Mouse (Mus musculus): ENCODE results near the gene Pced1a. TPM values are rescaled to one million over a fixed set of nuclear protein-coding genes. Genes with fewer than 3 reads are reported as not detected.

Pced1a gene
- polyA plus RNA-seq, 1 experiment from 2014 or later, result 14.4 TPM

- no peak for ATAC-seq (ENCODE audit: low read depth)
- no peak overlapping the region for H3K4me3 ChIP-seq (ENCODE audit: low read length)
Observed at GRCm38 (mm10) chr2:130448449-130448848, 23.9 kb upstream of the Pced1a start.

GRCm38 (mm10) chr2:130442162-130442561 is 17.7 kb upstream of the Pced1a start:
- H3K4me2 ChIP-seq (ENCODE audit: low read depth, low read length), result no peak overlapping the region
- no peaks in the 10 kb centered on the region for H3K27me3 ChIP-seq (ENCODE audit: control insufficient read depth, insufficient read depth, low read depth, low read length)
- no peak for ATAC-seq (ENCODE audit: low read depth)
- H3K4me1 ChIP-seq (replicated peaks; ENCODE audit: control insufficient read depth, insufficient read depth, low read length), result no peaks in the 10 kb centered on the region
- peaks cover 42% of the 10 kb centered on the region for H3K36me3 ChIP-seq (ENCODE audit: control insufficient read depth, insufficient read depth, low read length)
- 85% methylated on average over 10 of the region's 10 CpGs for whole genome bisulfite sequencing
- H3K9me3 ChIP-seq (ENCODE audit: control insufficient read depth, low read length), result no peaks in the 10 kb centered on the region
- H3K27ac ChIP-seq (ENCODE audit: low read length), result no peak overlapping the region
- H3K4me3 ChIP-seq (ENCODE audit: low read length), result no peak overlapping the region
- no peak overlapping the region for H3K9ac ChIP-seq (ENCODE audit: low read length)

More at GRCm38 (mm10) chr2:130448449-130448848, 23.9 kb upstream of the Pced1a start:
- H3K4me1 ChIP-seq (replicated peaks; ENCODE audit: control insufficient read depth, insufficient read depth, low read length), result peaks cover 11% of the 10 kb centered on the region; the same call in 1 of the 2 replicates
- H3K4me2 ChIP-seq (ENCODE audit: low read depth, low read length), result no peak overlapping the region
- H3K27ac ChIP-seq (ENCODE audit: low read length), result no peak overlapping the region
- H3K36me3 ChIP-seq (ENCODE audit: control insufficient read depth, insufficient read depth, low read length), result peaks cover 4% of the 10 kb centered on the region; the same call in 1 of the 2 replicates
- H3K9me3 ChIP-seq (ENCODE audit: control insufficient read depth, low read length), result no peaks in the 10 kb centered on the region
- H3K27me3 ChIP-seq (ENCODE audit: control insufficient read depth, insufficient read depth, low read depth, low read length), result peaks cover 6% of the 10 kb centered on the region; the same call in 1 of the 2 replicates
- no peak overlapping the region for H3K9ac ChIP-seq (ENCODE audit: low read length)

GRCm38 (mm10) chr2:130439840-130440480 is 15.5 kb upstream of the Pced1a start:
- Histone ChIP-seq H3K36me3 (ENCODE audit: control insufficient read depth, insufficient read depth, low read length) (peaks cover 42% of the 10 kb centered on the region), H3K9me3 (ENCODE audit: control insufficient read depth, low read length) (no peaks in the 10 kb centered on the region), H3K27me3 (ENCODE audit: control insufficient read depth, insufficient read depth, low read depth, low read length) (no peaks in the 10 kb centered on the region), H3K4me2 (ENCODE audit: low read depth, low read length) (no peak overlapping the region), H3K9ac (ENCODE audit: low read length) (no peak overlapping the region), H3K4me1 (replicated peaks; ENCODE audit: control insufficient read depth, insufficient read depth, low read length) (no peaks in the 10 kb centered on the region), H3K4me3 (ENCODE audit: low read length) (no peak overlapping the region), H3K27ac (ENCODE audit: low read length) (no peak overlapping the region)
- ATAC-seq (ENCODE audit: low read depth), result no peak
- WGBS, result 93% methylated on average over 4 of the region's 4 CpGs

GRCm38 (mm10) chr2:130438861-130439260 is 14.4 kb upstream of the Pced1a start:
- Histone ChIP-seq H3K4me3 (ENCODE audit: low read length) (no peak overlapping the region), H3K9ac (ENCODE audit: low read length) (no peak overlapping the region), H3K4me2 (ENCODE audit: low read depth, low read length) (no peak overlapping the region), H3K9me3 (ENCODE audit: control insufficient read depth, low read length) (no peaks in the 10 kb centered on the region), H3K27ac (ENCODE audit: low read length) (no peak overlapping the region), H3K4me1 (replicated peaks; ENCODE audit: control insufficient read depth, insufficient read depth, low read length) (no peaks in the 10 kb centered on the region), H3K27me3 (ENCODE audit: control insufficient read depth, insufficient read depth, low read depth, low read length) (no peaks in the 10 kb centered on the region), H3K36me3 (ENCODE audit: control insufficient read depth, insufficient read depth, low read length) (peaks cover 40% of the 10 kb centered on the region)
- ATAC-seq (ENCODE audit: low read depth), result no peak
- 84% methylated on average over 3 of the region's 3 CpGs for WGBS

- H3K36me3 ChIP-seq (ENCODE audit: control insufficient read depth, insufficient read depth, low read length), result peaks cover 26% of the 10 kb centered on the region
- WGBS, result 95% methylated on average over 1 of the region's 1 CpGs
- no peaks in the 10 kb centered on the region for H3K9me3 ChIP-seq (ENCODE audit: control insufficient read depth, low read length)
- H3K4me2 ChIP-seq (ENCODE audit: low read depth, low read length), result no peak overlapping the region
- no peak overlapping the region for H3K9ac ChIP-seq (ENCODE audit: low read length)
- no peaks in the 10 kb centered on the region for H3K4me1 ChIP-seq (replicated peaks; ENCODE audit: control insufficient read depth, insufficient read depth, low read length)
- no peak for ATAC-seq (ENCODE audit: low read depth)
- H3K4me3 ChIP-seq (ENCODE audit: low read length), result no peak overlapping the region
- H3K27me3 ChIP-seq (ENCODE audit: control insufficient read depth, insufficient read depth, low read depth, low read length), result no peaks in the 10 kb centered on the region
- no peak overlapping the region for H3K27ac ChIP-seq (ENCODE audit: low read length)
Observed at GRCm38 (mm10) chr2:130436769-130437168, 12.3 kb upstream of the Pced1a start.

- Histone ChIP-seq H3K9ac (ENCODE audit: low read length) (no peak overlapping the region), H3K9me3 (ENCODE audit: control insufficient read depth, low read length) (no peaks in the 10 kb centered on the region), H3K4me3 (ENCODE audit: low read length) (no peak overlapping the region), H3K27ac (ENCODE audit: low read length) (no peak overlapping the region), H3K27me3 (ENCODE audit: control insufficient read depth, insufficient read depth, low read depth, low read length) (no peaks in the 10 kb centered on the region), H3K4me2 (ENCODE audit: low read depth, low read length) (no peak overlapping the region), H3K4me1 (replicated peaks; ENCODE audit: control insufficient read depth, insufficient read depth, low read length) (peaks cover 4% of the 10 kb centered on the region), H3K36me3 (ENCODE audit: control insufficient read depth, insufficient read depth, low read length) (peaks cover 3% of the 10 kb centered on the region; the same call in 1 of the 2 replicates)
- peak; percentile 15; the same call in 1 of the 2 replicates for ATAC-seq (ENCODE audit: low read depth)
- 16% methylated on average over 4 of the region's 4 CpGs for WGBS
Observed at GRCm38 (mm10) chr2:130433152-130433551, 8.7 kb upstream of the Pced1a start.

- Histone ChIP-seq H3K9me3 (ENCODE audit: control insufficient read depth, low read length) (no peaks in the 10 kb centered on the region), H3K27me3 (ENCODE audit: control insufficient read depth, insufficient read depth, low read depth, low read length) (no peaks in the 10 kb centered on the region), H3K9ac (ENCODE audit: low read length) (no peak overlapping the region), H3K4me1 (replicated peaks; ENCODE audit: control insufficient read depth, insufficient read depth, low read length) (peaks cover 4% of the 10 kb centered on the region), H3K4me3 (ENCODE audit: low read length) (no peak overlapping the region), H3K27ac (ENCODE audit: low read length) (no peak overlapping the region), H3K4me2 (ENCODE audit: low read depth, low read length) (no peak overlapping the region), H3K36me3 (ENCODE audit: control insufficient read depth, insufficient read depth, low read length) (no peaks in the 10 kb centered on the region)
- 81% methylated on average over 3 of the region's 3 CpGs for WGBS
- no peak for ATAC-seq (ENCODE audit: low read depth)
Observed at GRCm38 (mm10) chr2:130432157-130432556, 7.7 kb upstream of the Pced1a start.

GRCm38 (mm10) chr2:130430484-130430883 is 6.0 kb upstream of the Pced1a start:
- H3K4me1 ChIP-seq (replicated peaks; ENCODE audit: control insufficient read depth, insufficient read depth, low read length), result peaks cover 4% of the 10 kb centered on the region
- no peaks in the 10 kb centered on the region for H3K36me3 ChIP-seq (ENCODE audit: control insufficient read depth, insufficient read depth, low read length)
- H3K27me3 ChIP-seq (ENCODE audit: control insufficient read depth, insufficient read depth, low read depth, low read length), result no peaks in the 10 kb centered on the region
- ATAC-seq (ENCODE audit: low read depth), result 0 out of 2 replicates have a peak, but pooled peaks have one; percentile 32
- no peak overlapping the region for H3K9ac ChIP-seq (ENCODE audit: low read length)
- no peaks in the 10 kb centered on the region for H3K9me3 ChIP-seq (ENCODE audit: control insufficient read depth, low read length)
- H3K27ac ChIP-seq (ENCODE audit: low read length), result no peak overlapping the region
- H3K4me2 ChIP-seq (ENCODE audit: low read depth, low read length), result no peak overlapping the region
- no peak overlapping the region for H3K4me3 ChIP-seq (ENCODE audit: low read length)
- 56% methylated on average over 3 of the region's 3 CpGs for WGBS

- WGBS, result 49% methylated on average over 2 of the region's 2 CpGs
Observed at GRCm38 (mm10) chr2:130429851-130430250, 5.3 kb upstream of the Pced1a start.

More at GRCm38 (mm10) chr2:130429851-130430250, 5.3 kb upstream of the Pced1a start:
- Histone ChIP-seq H3K4me3 (ENCODE audit: low read length) (no peak overlapping the region), H3K27ac (ENCODE audit: low read length) (no peak overlapping the region), H3K4me2 (ENCODE audit: low read depth, low read length) (no peak overlapping the region), H3K9me3 (ENCODE audit: control insufficient read depth, low read length) (no peaks in the 10 kb centered on the region), H3K36me3 (ENCODE audit: control insufficient read depth, insufficient read depth, low read length) (no peaks in the 10 kb centered on the region), H3K27me3 (ENCODE audit: control insufficient read depth, insufficient read depth, low read depth, low read length) (no peaks in the 10 kb centered on the region), H3K9ac (ENCODE audit: low read length) (no peak overlapping the region), H3K4me1 (replicated peaks; ENCODE audit: control insufficient read depth, insufficient read depth, low read length) (peaks cover 6% of the 10 kb centered on the region)
- no peak for ATAC-seq (ENCODE audit: low read depth)

All from lung, embryonic 16.5 days (tissue).